Mouse (Mus musculus): ENCODE data around the gene Rnf114.

Gene Rnf114

DNA sequence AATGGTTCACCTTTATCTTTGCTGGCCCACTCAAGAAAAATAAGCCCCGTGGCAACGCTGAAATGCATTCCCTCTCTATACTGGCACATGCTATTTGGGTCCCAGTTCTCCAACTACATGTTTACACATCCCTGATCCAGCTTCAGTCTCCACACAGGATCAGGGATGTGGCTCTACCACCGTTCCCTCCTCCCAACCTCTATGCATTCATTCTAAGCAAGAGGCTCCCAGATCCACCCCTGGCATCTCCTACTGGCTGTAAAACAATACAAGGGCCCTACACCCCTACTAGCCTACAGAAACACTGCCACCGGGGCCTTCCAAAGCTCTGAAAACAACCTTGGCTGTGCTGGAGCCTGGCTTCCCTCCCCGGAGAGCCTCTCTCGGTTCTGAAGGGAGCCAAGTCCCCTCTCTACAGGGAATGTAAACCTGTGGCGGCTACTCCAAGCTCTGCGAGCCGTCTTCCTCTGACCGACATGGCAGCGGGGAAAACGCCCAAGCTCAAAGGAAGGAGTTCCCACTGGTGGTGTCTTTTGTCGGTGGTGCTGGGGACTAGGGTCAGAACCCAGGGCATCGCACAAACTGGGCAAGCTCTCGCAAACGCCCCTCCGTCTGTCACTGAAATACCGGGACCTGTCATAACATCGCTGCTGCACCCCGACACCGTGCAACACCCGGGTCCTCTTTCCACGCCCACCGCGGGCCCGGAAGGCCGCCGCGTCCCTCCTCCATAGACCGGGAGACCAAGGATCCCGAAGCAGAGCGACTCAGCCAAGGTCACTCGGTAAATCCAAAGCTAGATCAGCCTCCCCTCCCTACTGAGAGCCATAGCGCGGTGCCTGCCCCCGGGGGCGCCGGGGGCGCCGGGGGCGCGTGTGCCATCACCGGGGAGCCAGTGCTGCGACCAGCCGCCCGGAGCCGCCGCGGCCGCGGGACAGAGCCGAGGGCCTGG lies at the start of gene Rnf114:
Gene Rnf114 (plus strand): TSS at position 889 of the 952 bp plus-strand sequence.
- peak in 1 of 2 experiments; percentile 52 for DNase-seq (ENCODE audit: low spot score in 2 of 2)

DNA sequence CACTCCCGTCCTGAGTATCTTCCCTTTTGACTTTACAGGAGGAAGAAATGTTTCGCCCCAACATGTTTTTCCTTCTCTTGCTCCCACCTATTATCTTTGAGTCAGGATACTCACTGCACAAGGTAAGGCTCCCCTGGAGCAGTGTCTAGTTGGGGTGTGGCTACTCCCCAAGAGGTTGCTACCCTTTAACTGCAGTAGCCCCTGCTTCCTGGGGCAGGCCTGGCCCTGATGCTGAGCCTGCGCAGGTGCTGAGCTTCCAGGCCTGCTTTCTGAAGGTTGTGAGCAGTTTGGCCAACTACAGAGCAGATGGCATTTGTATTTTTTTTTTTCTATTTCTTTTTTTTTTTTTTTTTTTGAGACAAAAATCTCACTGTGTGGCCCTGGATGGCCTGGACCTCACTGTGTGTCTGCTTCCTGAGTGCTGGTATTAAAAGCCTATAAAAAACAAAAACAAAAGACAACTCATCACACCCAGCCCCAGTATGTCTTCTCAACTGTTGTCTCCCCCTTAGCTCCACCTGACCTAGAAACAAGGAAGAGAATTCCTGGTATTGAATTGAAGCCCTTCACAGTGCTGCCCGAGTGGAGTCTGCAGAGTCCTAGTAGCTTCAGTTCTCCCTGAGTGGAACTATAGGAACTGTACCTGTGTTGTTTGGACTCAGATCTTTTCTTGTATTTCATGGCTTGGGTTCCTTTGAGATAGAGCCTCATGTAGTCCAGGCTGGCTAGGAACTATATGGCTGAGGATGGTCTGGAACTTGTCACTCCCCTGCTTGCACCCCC lies 48.8 kb upstream of the Rnf114 start:
- DNase-seq (ENCODE audit: low spot score in 2 of 2) = no peak

DNA sequence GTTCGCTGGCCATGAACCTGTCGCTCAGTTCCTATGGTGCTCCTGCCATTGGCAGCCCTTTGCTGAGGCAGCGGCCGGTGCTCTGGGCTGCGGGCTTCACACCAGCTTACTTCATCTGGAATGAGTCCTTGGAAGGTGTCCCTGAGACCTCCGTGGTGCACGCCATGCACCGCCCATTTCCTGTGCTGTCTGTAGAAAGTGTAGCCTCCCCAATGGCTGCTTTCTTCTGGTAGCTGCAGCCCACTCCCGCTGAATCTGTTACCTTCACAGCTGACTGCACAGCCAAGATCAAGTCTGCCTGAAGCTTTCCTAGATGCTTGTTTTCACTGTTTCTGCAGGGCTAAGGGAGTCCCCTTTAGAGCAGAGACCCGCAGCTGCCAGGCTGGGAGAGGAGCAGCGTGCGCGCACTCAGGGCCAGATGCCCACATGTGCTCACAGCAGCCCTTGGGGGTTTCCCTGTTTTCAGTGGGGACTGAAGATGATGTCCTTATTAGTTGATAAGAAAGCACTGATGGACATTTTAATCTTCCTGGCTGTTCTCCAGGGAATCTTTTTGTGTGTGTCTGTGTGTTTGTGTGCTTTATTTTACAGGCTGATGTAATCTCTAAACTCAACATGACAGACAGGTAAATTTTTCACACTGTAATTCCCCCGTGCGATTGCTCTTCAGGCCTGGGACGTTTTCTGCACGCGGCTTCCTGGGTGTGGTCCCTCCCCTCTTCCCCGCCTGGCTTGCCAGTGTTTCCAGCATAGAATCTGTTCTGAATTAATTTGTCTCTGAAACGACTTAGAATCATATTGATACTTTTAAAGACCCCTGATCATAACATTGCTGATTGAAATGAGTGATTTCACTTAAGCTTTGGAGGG lies 46.3 kb upstream of the Rnf114 start:
- DNase-seq (ENCODE audit: low spot score in 2 of 2) = no peak

DNA sequence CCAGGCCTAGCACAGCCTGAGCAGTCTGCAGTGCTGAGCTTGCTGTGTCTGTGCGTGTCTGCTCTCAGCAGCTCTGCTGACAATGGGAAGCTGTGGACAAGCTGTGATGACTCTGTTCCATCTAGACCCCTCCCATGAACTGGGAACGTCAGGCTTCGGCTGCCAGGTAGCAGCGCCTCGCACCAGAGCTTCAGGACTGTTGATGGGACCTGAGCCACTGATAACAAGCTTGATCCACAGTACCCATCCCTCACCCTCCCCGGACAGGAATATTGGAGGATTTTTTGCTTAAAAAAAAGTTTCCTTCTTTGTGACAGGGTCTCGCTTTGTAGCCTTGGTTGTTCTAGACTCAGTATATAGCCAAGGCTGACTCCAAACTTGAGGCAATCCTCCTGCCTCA lies 45.2 kb upstream of the Rnf114 start:
- no peak for DNase-seq (ENCODE audit: low spot score in 2 of 2)

DNA sequence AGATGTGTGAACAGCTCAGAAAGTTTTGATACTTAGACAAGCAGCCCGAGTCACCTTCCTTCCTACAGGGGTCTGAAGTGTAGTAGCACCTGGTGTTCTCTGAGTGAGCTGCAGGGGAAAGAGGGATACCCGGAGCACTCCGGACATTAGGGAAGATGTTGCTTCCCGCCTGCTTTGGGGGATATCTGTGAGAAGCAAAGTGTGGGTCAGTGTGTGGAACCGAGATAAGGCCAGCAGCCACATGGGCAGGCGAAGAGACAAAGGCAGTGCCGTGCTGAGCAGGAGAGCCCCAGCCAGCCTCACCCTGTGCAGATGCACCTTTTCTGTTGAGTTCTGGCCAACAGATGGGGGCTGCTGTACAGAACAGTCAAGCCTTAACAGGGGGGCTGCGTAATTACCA lies 44.8 kb upstream of the Rnf114 start:
- DNase-seq (ENCODE audit: low spot score in 2 of 2) = no peak

DNA sequence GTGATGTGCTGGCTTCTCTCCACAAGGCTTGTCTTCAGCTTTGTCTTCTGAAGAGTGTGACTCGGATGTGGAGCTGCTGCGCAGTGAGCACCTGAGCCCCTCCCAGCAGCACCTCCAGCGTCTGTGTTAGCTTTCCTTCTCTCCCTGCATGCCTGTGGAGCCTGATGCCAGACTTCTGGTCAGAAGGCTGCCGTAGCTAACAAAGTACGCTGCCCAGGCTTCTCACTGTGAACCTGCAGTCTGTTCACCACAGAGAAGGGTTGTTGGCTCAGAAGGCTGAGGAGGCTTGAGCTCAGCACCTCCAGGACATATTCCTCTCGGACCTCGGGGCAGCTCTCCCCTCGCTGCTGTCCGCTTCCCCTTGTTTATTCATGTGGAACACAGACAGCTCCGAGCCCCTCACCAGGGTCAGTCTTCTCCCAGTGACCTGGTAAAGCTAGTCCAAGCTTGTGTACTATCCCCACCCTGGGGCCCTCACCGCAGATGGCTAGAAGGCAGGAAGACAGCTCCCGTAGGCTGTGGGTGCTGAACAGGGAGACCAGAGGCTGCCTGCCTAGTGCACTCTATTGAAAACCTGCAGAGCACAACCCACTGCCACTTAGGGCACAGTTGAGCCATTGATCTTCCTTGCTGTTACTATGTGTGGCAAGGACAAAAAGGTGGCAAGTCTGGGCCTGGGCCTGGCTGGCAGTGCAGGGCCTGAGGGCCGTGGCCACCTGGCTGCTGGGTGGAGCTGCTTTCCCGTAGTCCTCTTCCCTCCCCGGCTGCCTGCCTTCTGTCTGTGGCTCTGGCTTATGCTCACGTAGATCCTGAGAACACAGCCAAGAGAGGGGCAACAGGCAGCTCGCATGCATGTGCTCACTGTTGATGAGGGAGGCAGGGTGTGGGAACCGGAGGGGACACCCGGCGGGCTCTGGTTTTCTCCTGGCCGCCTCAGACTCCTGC lies 42.8 kb upstream of the Rnf114 start:
- no peak for DNase-seq (ENCODE audit: low spot score in 2 of 2)

DNA sequence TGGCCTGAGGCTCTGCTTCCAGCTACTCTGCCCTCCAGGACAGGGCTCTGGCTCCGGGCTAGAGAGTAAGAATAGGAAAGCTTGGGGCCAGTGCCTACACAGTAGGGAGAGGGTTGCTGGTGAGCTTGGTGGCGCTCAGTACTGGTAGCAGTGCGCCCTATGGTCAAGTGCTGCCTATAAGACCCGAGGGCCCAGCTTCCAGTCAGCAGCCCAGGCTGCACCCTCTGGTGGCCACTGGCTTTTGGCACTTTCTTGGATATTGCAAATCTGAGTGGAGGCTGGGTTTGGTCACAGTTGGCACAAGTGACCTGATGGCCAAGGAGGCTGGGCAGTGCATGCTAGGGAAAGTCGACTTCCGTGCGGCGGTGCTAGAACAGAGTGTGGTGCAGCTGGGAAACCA lies 41.8 kb upstream of the Rnf114 start:
- no peak for DNase-seq (ENCODE audit: low spot score in 2 of 2)

DNA sequence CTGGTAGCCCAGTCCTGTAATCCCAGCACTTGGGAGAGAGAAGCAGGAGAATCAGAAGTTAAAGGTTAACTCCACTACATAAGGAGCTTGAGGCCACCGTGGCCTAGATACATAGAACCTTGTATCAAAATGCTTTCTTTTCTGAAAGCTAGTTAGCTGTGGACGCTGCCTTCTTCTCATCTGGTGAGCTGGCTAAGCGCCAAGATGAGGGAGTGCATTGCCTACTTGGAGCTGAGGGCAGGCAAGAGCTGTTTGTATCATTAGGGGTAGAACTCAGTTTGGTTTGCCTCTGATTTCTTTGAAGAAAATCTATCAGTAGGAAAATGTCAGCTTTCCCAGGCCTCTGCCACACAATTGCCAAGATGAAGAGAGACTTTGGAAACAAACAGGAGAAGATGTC lies 38.6 kb upstream of the Rnf114 start:
- no peak for DNase-seq (ENCODE audit: low spot score in 2 of 2)

DNA sequence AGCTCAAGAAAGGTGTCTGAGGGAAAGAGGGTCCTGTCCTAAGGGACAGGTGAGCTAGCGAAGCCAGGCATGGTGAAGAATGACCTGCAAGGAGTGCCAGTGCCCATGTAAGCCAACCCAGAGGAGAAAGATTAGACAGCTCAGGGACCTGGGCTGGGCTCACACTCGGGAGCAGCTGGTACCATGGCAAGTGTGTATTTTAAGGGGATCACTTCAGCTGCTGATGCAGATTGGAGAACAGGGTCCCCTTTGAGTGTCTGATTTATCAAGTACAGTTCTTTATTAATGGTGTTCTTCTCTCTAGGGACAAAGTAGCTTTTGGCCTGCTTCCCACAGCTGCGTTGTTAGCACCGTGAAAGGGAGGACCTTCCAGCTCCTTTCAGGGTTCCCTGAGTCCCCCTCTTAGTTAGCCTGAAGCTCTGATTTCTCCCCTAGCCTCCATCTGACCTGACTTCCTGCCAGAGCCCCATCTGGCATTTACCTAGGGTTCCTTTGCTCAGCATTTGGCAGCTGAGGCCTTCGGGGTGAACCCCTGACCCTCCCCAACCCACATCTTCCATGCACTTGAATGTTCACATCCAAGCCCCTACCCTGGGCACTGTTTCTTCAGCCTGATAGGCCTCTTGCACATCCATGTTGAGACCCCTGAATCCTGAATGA lies 36.0 kb upstream of the Rnf114 start:
- no peak for DNase-seq (ENCODE audit: low spot score in 2 of 2)

DNA sequence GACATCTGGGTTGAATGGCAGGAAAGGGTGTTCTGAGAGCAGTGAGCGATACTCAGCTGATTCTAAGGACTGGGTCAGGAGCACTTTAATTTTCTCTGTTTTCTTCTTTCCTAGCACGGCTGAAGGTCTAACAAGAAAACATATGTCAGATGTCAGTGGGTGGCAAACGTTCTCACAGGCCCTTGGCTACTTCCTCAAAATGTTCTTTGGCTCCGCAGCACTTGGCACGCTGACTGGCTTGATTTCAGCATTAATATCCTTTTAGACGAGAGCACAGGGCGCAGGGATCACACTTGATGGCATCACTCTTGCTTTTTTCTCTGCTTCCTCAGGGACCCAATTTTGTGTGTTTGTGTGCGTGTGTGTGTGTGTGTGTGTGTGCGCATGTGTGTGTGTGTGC lies 35.2 kb upstream of the Rnf114 start:
- DNase-seq (ENCODE audit: low spot score in 2 of 2) = no peak

DNA sequence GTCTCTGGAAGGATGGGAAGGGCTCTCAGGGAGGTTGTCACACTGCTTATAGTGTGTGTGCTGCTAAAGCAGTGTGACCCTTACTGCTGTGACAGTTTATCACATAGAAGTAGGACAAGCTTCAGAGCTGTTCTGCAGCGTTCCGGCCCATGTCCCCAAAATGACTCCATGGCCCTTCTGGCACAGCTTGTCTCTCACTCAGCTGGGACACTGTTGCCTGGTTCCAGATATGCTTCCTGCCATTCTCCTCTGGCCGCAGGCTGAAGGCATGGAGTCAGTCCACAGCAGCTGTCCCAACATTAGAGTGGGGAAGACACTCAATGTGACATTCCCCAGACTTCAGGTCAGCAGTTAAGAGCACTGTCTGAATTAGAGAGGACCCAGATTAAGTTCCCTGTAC lies 33.9 kb upstream of the Rnf114 start:
- DNase-seq (ENCODE audit: low spot score in 2 of 2) = no peak

DNA sequence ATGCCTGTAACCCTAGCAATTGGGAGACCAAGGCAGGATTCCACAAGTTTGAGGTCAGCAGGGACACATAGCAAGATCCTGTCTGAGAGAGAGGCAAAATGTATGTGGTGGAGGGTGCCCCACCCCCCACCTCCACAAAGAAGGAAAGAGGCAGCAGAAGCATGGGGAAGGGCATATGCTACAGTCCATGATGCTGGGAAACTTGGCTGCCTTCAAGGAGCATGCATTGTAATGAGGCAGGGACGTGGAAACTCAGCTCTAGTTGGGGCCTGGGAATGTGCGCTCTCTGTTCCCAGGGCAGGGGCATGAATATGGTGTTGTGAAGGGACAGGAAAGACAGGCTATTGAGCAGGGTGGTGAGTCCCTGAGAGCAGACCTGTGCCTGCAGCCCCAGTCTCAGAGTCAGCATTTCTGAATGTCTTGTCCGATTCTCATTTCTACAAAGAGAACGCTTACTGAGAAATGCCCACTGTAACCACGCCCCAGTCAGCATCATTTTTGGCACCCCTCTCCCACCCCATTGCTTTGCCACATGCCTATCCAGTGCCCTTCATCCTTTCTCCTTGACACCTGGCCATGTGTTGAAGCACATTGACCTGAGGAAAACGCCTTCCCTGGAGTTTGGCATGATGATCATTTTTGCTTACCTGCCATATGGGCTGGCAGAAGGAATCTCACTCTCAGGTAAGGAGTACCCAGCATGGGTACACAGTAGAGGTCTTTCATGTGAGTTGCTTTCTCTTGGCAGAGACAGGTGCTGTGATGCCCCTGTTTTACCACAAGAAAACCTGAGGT lies 33.2 kb upstream of the Rnf114 start:
- no peak for DNase-seq (ENCODE audit: low spot score in 2 of 2)

DNA sequence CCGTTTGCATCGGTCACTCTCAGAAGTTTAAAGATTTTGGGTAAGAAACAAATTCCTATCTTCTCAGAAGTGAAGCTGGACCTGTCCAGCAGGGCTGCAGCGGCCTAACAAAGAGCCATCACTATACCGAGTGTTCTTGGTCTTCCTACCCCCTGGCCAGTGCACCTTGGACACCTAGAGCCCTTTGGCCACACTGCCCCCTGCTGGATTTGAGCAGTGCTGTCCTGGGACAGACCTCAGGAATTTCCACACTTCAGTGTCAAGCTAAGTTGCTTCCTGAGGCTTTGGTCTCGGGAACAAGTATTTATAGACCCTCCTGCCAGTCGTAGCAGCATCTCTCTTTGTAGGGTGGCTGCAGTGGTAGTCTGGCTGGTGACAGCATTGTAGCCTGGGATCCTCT lies 29.5 kb upstream of the Rnf114 start:
- peak in 1 of 2 experiments; percentile 32 for DNase-seq (ENCODE audit: low spot score in 2 of 2)

DNA sequence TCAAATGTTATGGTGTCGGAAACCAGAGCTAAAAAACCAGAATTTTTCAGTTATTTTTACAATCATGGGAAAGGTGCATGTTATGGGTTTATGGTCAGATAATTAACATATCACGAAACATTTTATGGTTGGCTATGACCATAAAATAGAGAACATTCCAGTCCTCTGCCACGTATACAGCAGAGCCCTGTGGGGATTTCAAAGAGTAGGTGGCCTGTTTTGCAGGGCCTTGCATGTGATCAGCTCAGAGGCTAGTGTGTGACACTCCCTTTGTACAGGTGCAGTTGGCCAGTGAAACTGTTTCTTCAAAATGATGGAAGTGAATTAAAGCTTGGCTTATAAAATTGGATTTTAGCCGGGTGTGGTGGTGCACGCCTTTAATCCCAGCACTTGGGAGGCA lies 28.6 kb upstream of the Rnf114 start:
- no peak for DNase-seq (ENCODE audit: low spot score in 2 of 2)

DNA sequence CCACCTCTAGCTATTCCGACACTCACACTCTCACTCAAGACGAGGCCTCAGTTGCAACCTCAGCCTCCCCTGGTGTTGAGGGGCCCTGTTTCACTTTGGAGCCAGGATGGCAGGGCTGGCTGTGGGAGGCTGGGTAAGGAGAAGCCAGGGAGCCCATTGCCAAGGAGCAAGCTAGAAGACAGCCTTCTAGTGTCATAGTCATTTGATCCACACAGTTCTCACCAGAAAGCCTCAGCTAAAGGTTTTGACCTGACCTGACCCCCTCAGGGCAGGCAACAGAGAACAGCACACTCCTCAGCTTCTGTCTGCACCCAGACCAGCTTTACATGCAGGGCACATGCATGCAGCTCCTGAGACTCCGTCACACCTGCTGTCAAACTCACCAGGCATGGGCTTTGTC lies 26.5 kb upstream of the Rnf114 start:
- DNase-seq (ENCODE audit: low spot score in 2 of 2) = no peak

DNA sequence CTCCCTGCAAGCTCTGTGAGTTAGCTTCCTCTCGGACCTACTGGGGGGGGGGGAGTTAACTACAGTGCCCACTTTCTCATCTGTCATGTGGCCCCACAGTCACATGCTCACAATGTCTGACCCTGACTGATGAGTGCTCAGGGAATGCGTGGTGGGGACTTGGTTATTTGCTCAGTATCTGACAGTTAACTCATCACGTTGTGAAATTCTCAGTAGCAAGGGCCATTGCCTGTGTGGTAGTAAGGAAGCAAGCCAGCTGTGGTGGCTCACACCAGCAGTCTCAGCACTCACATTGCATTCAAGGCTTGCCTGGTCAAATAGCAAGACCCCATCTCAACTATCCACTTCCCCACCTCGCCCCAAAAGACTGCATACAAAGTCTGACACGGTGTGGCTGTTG lies 25.2 kb upstream of the Rnf114 start:
- no peak for DNase-seq (ENCODE audit: low spot score in 2 of 2)

DNA sequence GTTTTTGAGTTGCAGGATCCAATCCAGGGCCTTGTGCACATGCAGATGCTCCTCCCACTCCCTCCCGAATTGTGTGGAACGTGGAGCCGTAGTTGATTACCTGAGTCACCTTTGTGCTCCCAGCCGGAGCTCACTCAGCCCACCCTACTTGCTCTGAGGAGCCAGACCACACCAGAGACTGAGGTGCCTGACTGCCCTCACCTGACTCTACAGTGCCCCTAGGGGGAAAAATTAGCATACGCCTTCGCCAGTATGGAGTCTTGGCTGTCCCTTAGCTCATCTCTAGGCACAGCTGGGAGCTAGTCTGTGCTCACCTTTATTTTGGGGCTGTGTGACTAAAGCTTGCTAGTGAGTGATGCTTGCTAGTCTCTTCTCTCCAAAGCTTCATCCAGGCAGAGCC lies 24.0 kb upstream of the Rnf114 start:
- DNase-seq (ENCODE audit: low spot score in 2 of 2) = no peak

DNA sequence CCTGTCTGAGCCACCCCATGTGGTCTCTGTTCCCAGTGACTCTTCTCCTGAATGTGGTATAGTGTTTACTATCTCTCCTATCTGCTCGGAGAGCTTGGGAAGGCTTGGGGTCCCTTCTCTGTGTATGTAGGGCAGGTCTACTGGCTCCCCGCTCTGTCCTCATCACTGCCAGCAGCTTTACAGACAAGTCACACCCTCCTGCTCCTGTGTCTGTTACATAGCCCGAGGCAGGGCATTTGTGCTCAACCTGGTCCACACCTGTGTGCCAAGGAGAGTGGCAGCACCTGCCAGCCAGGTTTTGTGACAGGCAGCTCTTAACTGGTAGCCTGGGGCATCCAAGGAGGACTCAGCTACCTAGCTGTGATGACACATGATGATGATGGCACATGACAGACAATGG lies 21.8 kb upstream of the Rnf114 start:
- DNase-seq (ENCODE audit: low spot score in 2 of 2) = no peak

DNA sequence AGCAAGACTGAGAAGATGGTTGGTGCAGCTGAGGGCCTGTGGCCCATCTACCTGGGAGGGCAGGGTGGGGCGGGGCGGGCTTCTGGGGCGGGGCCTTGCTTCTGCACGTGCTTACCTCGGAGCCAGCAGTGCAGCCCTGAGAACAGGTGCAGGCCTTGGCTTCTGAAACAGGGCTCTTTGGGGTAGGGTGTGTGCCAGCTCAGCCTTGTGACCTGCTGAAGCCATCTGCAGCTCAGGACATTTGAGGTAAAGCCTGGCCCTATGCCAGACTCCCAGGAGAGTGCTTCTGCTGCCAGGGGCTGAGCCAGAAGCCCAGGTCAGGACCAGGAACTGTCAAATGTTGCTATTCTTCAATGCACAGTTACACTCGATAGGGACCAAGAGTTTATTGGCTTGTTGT lies 20.9 kb upstream of the Rnf114 start:
- DNase-seq (ENCODE audit: low spot score in 2 of 2) = no peak
